Mouse (Mus musculus) ES-CJ7 (cell line): Measurements from ENCODE around the gene Gdf9.
A peak's percentile ranks its signal among the peaks of the same experiment; 100 is the strongest.

ENCODE experiments used
- DNase-seq: peaks from one replicate; pipeline ENCODE4 v3.0.0; 2011; ENCODE audit warnings: low read depth, low spot score

Gdf9 gene

DNA sequence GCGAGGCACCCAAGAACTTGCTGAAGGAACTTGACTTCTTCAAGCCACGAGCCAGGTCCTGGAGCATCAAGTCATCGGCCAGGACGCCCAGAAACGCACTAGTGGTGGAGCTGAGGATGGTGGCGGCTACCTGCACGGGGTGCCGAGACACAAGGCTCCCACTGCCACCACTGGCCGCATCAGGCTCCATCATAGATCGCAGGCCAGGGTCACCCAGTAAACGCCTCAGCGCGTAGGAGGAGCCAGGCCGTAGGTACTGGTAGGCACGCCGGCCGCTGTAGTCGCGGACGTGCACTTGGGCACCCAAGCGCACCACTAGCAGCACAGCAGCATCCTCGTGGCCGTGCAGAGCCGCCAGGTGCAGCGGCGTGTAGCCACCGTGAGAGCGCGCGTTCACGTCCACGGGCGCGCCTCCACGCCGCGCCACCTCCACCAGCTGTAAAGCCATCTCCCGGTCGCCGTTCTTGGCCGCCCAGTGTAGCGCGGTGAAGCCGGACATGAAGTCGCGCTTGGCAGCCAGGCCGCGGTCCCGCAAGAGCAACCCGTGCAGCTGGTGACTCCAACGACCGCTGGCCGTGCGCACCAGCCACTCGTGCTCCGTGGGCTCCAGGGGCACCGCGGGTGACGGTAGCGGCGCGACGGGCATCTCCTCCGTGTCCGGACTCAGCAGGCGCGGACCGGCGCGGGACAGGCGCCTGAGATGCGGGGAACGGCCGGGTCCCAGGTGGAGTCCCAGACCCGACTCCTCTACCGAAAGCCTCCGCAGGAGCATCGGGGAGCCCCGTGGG is 47.8 kb downstream of the Gdf9 start:
- DNase-seq = peak; percentile 29

DNA sequence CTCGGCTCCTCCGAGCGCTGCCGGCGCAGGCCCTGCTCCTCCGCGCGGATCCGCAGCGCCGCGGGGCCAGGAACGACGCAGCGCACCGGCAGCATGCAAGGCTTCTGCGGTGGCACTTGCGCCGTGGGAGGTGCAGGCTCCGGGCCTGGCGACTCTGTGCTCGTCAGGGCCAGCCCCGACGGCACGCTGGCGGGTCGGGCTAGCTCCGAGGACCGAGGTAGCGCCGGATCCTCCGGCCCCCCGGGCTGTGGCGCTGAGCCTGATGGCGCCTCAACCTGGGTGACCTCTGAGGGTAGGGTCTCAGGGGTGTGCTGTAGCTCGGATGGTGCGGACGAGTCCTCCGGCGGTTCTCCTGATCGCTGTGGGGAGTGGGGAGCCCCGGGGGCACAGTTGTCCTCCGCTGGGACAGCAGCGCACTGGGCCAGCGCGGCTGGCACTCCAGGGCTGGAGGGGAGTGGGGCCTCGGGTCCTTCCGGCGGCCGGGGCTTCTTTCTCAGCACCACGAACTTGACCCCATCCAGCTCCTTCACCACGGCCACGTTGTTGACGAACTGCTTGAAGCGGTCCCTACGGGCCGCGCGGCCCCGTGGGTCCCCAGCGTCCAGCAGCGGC is 48.5 kb downstream of the Gdf9 start:
- DNase-seq = no peak

DNA sequence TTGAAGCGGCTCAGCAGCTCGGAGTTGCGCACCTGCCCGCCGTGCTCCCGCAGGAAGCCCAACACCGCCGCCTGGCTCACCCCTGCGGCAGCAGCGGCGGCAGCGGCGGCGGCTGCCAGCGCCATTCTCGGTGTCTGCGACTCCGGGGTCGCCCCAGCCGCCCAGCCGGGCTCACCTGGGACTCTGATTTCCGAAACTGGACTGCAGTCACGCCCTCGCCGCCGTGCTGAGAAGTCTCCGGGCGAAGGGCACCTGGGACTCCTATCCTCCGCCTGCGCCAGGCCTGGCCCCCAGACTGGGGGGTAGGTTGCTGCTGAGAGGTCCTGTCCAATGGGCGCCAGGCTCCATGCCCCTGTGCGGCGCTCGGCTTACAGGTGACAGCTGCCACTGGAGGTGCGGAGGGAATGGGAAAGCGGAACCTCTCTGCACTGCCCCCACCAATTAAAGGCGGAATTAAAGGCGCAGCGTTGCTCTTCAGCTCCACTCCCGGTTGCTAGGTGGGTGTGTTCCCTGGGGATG is 49.0 kb downstream of the Gdf9 start, which contains the start of the genes Gm9945 and Sowaha:
TSS of gene Gm9945 (plus strand) at position 384 of the 519 bp plus-strand sequence.
TSS of gene Sowaha (minus strand) at position 492 of the 519 bp plus-strand sequence.
- DNase-seq = peak; percentile 77

DNA sequence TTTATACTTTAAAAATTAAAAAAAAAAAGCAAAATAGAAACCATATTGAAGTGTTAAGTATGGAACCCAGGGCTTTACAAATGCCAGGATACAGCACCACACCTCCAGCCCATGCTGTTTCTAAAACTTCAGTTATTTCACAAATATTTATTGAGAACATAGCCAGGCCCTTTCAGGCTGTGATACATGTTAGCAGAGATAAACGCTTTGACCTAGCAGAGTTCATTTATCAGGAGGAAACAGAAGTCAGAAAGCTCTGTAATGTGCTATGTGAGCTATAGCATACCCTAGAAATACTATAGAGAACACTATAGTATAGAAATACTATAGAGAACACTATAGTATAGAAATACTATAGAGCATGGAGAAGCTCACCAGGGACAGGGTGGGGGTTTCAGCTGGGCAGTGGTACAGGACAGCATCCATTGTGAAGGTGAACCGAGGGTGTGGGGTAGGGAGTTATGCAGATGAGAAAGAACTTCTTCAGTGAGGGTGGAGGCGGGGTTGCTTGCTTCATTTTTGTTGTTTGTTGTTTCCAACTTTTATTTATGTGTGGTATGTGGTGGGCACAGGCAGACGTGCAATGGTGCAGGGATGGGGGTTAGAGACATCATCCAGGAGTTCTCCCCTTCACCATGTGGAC is 50.4 kb downstream of the Gdf9 start:
- DNase-seq = no peak

DNA sequence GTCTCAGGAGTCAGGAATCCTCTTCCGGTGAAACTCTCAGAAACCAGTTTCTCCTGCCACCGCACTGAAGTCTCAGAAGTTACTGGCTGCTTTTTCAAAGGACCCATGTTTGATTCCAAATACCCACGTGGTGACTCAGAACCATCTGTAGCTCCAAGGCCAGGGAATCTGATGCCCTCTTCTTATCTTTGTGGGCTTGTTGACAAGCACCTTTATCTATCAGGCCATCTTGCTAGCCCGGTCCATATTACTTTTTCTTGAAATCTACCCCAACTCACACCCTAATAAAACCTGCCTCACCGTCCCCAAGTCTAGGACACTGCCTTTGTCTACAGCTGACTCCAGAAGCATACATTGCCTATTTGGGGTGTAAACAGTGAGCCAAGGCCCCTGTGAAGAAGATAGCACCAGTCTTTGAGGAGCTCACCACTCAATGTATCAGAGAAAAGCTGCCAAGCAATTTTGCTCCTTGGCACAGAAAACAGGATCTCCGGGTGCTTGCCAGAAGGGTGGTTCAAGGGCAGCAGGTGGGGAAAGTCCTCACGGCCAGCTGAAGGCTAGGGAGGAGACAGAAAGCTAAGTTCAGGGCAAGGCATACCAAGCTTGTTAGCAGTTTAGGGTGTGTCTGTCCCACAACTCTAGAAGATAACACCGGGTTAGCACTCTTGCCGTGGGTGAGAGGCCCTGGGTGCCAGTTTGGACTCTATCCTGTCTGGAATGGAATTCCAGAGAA is 52.5 kb downstream of the Gdf9 start:
- no peak for DNase-seq

DNA sequence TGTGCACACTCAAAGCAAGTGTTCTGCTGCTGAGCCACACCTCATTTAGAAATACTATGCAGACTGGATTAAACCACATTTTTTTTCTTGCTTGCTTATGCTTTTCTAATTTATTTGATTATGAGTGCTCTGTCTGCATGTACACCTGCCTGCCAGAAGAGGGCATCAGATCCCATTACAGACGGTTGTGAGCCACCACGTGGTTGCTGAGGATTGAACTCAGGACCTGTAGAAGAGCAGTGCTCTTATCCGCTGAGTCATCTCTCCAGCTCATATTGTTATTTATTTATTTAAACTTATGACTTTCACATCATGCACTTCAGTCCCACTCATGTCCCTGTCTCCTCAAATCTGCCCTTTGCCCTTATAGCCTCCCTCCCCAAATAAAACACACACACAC is 54.9 kb downstream of the Gdf9 start:
- DNase-seq = peak; percentile 64

DNA sequence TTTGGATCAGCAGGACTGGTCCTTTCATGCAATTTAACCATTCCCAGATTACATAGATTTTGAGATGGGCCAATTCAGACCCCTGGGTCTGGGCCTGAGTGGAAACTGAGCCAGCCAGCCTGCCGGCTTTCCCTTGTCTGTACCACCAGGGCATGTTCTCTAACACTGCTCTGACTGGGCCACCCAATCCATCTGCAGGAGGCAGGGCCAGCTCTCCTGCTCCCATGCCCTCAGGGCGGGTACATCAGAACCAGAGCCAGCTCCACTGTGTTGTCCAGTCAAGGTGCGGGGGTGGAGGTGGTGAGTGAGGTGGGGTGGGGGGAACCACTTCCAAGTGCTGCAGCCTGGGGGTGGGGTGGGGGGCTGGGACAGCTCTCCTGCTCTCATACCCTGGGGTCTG is 55.5 kb downstream of the Gdf9 start:
- no peak for DNase-seq

DNA sequence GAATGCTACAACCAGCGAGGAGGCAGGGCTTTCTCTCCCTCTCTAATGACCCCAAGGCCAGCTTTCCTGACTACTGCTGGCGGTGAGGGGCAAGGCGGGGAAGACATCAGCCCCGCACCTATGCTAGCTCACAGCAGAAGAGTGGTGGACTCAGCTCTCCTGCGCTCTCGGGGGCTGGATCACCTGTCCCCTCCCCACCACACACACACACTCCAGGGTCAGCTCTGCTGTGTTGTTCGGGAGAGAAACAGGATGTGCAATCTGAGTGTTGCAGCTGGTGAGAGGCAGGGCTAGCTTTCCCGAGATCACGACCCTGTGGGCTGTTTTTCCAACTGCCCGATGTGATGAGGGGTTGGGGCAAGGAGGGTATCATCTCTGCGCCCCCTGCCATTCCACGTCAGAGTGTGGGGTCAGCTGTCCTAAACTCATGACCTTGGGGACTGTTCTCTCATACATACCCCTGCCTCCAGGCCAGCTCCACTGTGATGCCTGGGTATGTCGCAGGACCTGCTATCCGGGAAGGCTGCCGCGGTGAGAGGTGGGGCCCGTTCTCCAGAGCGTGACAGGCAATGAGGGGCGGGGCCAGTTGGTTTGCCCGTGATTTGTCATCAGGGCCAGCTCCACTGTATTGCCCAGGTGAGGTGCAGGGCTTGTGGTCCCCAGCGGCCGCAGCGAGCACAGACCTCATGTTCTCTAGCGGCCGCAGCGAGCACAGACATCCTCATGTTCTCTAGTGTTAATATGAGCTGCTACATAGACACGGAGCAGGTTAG is 56.2 kb downstream of the Gdf9 start:
- peak; percentile 27 for DNase-seq
